Mouse (Mus musculus) embryonic facial prominence, embryonic 12.5 days (tissue): ENCODE measurements around the gene Kat7. TPM values are rescaled to one million over a fixed set of nuclear protein-coding genes. Genes with fewer than 3 reads are reported as not detected.

Source experiments
- polyA plus RNA-seq: library from polyadenylated mRNA; unstranded; fragments of >200 nt; fragmentation: Nextera tagmentation; extraction: Ambion mirVana; gene quantifications from 2 replicates; pipeline ENCODE4 v1.2.1, GENCODE M21; 2016

Gene Kat7
- polyA plus RNA-seq, 1 experiment from 2014 or later, result 82.1 TPM

Other genes starting within 250 kb of the Kat7 start
- gene Itga3, start 233.4 kb downstream of the Kat7 start, polyA plus RNA-seq, result 10.5 and 10.9 TPM in 2 replicates
- 20.2 and 21.8 TPM in 2 replicates for gene Dlx3, start 190.1 kb downstream of the Kat7 start, polyA plus RNA-seq
- 4.9 and 5.7 TPM in 2 replicates for gene Dlx4, start 164.0 kb downstream of the Kat7 start, polyA plus RNA-seq
- gene Tac4, start 48.7 kb downstream of the Kat7 start, polyA plus RNA-seq, result 0.29 TPM in 1 of 2 replicates, not detected in the other
- gene Fam117a, start 26.8 kb upstream of the Kat7 start, polyA plus RNA-seq, result 18.8 and 20.3 TPM in 2 replicates
- 117 and 126 TPM in 2 replicates for gene Slc35b1, start 74.4 kb upstream of the Kat7 start, polyA plus RNA-seq
- 158 and 169 TPM in 2 replicates for gene Spop, start 103.8 kb upstream of the Kat7 start, polyA plus RNA-seq
- gene Nxph3, start 204.3 kb upstream of the Kat7 start, polyA plus RNA-seq, result 1.3 and 1.8 TPM in 2 replicates